Mouse (Mus musculus): ENCODE measurements around the gene Pirt. TPM values are rescaled to one million over a fixed set of nuclear protein-coding genes. Genes with fewer than 3 reads are reported as not detected.

Pirt gene
- polyA plus RNA-seq, 1 experiment from 2014 or later, result 0.12 TPM

DNA sequence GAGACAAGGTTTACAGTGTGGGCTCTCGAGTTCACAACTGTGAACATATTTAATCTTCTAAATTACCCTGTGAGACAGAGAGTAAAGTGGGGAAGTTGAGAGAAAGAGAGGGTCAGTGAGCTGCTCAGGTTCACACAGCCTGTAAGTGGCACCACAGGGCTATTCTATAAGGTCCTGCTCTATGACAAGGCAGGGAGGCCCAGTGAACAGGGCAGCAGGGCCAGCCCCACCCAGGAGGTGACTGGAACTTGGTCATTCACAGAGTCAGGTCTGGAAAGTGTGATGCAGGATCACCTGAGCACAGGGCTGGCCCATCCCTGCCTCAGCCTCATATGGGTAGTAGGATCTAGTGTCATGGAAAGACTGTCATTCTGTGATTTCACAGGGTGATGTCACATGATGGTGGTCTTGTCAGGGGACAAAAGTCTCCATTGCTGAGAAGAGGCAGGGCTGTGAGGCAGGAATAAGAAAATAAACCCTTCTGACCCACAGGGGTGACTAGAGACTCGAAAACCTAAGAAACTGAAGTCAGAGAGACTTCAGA is 33.5 kb downstream of the Pirt start:
- no peak for TF ChIP-seq CTCF (IDR thresholded peaks at IDR 0.05; ENCODE audit: low read depth)
- WGBS, result 60% methylated on average over 2 of the region's 2 CpGs

DNA sequence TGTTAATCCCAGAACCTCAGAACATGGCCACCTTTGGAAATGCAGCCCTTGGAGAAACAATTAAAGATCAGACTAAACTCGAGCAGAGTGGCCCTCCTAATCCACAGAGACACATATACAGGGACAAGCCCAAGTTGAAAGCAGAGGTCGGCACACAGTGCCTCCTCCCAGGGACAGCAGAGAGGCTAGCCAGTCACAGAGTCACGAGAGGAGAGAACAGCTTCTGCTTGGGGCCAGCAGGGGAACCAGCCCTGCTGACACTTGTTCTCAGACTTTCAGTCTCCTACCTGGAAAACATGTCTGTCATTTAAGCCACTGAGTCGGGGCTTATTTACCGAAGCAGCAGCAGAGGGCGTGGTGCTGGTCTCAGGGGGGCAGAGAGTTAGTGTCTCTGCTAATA is 34.7 kb downstream of the Pirt start:
- ATAC-seq (replicated peaks; ENCODE audit: low FRiP score, low read depth), result no peak
- 64% methylated on average over 6 of the region's 6 CpGs for WGBS

More for the DNA sequence above, 33.5 kb downstream of the Pirt start:
- Histone ChIP-seq H3K4me3 (replicated peaks; ENCODE audit: low read depth, low read length) (no peak overlapping the region), H3K4me1 (replicated peaks; ENCODE audit: insufficient read depth, low read length) (no peaks in the 10 kb centered on the region), H3K4me2 (ENCODE audit: low read length) (no peak overlapping the region), H3K36me3 (ENCODE audit: insufficient read depth, low read length) (no peaks in the 10 kb centered on the region), H3K27ac (no peak overlapping the region), H3K27me3 (ENCODE audit: insufficient read depth, low read length) (no peaks in the 10 kb centered on the region), H3K9me3 (replicated peaks; ENCODE audit: low read length) (no peaks in the 10 kb centered on the region), H3K9ac (ENCODE audit: low read depth, low read length) (no peak overlapping the region)
- DNase-seq (ENCODE audit: low spot score), result no peak
- no peak for ATAC-seq (replicated peaks; ENCODE audit: low FRiP score, low read depth)

DNA sequence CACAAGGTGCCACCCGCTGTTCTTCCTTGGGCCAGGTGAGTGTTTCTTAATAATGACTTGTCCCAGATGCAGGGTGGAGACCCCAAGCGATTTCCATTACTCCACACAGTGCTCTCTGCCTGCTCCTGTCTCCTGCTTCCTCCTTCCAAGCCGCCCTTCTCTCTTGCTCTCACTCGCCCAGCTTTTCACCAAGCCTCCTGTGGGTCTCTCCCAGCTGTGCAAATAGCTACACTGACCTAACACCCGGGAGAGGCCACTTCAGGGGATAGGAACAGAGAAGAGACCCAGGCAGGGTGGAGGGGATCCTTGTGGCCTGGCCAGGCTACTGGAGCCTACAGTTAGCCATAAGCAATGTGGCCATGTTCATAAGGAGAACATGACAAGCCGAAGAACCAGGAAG is 35.1 kb downstream of the Pirt start:
- Histone ChIP-seq H3K27ac (no peak overlapping the region), H3K27me3 (ENCODE audit: insufficient read depth, low read length) (no peaks in the 10 kb centered on the region), H3K9ac (ENCODE audit: low read depth, low read length) (no peak overlapping the region), H3K4me2 (ENCODE audit: low read length) (no peak overlapping the region), H3K4me3 (replicated peaks; ENCODE audit: low read depth, low read length) (no peak overlapping the region), H3K9me3 (replicated peaks; ENCODE audit: low read length) (no peaks in the 10 kb centered on the region), H3K4me1 (replicated peaks; ENCODE audit: insufficient read depth, low read length) (no peaks in the 10 kb centered on the region), H3K36me3 (ENCODE audit: insufficient read depth, low read length) (no peaks in the 10 kb centered on the region)
- no peak for TF ChIP-seq CTCF (IDR thresholded peaks at IDR 0.05; ENCODE audit: low read depth)
- ATAC-seq (replicated peaks; ENCODE audit: low FRiP score, low read depth), result no peak
- WGBS, result 70% methylated on average over 6 of the region's 6 CpGs
- DNase-seq (ENCODE audit: low spot score), result no peak

More for the DNA sequence above, 34.7 kb downstream of the Pirt start:
- H3K27ac ChIP-seq, result no peak overlapping the region
- DNase-seq (ENCODE audit: low spot score), result no peak
- no peaks in the 10 kb centered on the region for H3K36me3 ChIP-seq (ENCODE audit: insufficient read depth, low read length)
- no peak overlapping the region for H3K4me2 ChIP-seq (ENCODE audit: low read length)
- no peaks in the 10 kb centered on the region for H3K4me1 ChIP-seq (replicated peaks; ENCODE audit: insufficient read depth, low read length)
- H3K9ac ChIP-seq (ENCODE audit: low read depth, low read length), result no peak overlapping the region
- no peaks in the 10 kb centered on the region for H3K9me3 ChIP-seq (replicated peaks; ENCODE audit: low read length)
- no peaks in the 10 kb centered on the region for H3K27me3 ChIP-seq (ENCODE audit: insufficient read depth, low read length)
- H3K4me3 ChIP-seq (replicated peaks; ENCODE audit: low read depth, low read length), result no peak overlapping the region
- no peak for TF ChIP-seq CTCF (IDR thresholded peaks at IDR 0.05; ENCODE audit: low read depth)

DNA sequence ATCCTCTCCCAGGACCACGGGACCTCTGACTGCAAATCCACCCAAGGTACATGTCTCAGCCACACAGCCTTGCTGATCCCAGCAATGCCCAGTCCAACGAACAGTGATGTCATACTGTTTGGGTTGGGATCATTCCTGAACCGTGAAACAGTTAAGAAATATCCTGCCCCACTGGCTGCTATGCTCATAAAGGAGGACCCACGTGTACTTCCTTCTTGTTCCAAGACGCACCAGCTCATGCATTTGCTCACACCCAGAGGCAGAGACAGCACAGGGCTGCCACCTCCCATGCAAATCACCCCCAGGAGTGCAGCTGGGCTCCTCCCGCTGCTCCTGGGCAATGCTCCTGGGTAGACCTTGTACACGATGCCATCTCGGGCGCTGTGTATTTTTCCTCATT is 44.5 kb downstream of the Pirt start, which contains the start of gene Tmem238l:
Gene Tmem238l, plus strand, starts transcription at position 336 of the 400 bp plus-strand sequence.
- H3K4me3 ChIP-seq (replicated peaks; ENCODE audit: low read depth, low read length), result no peak within 1 kb of the TSS
- no peak within 1 kb of the TSS for H3K9ac ChIP-seq (ENCODE audit: low read depth, low read length)
- no peak for ATAC-seq (replicated peaks; ENCODE audit: low FRiP score, low read depth)
- no peak for TF ChIP-seq CTCF (IDR thresholded peaks at IDR 0.05; ENCODE audit: low read depth)
- no peaks in the 10 kb centered on the region for H3K27me3 ChIP-seq (ENCODE audit: insufficient read depth, low read length)
- no peak within 1 kb of the TSS for H3K4me2 ChIP-seq (ENCODE audit: low read length)
- DNase-seq (ENCODE audit: low spot score), result no peak
- no peaks in the 10 kb centered on the region for H3K36me3 ChIP-seq (ENCODE audit: insufficient read depth, low read length)
- H3K27ac ChIP-seq, result no peak within 1 kb of the TSS
- H3K4me1 ChIP-seq (replicated peaks; ENCODE audit: insufficient read depth, low read length), result no peaks in the 10 kb centered on the region
- 70% methylated on average over 9 of the region's 9 CpGs for WGBS
- no peaks in the 10 kb centered on the region for H3K9me3 ChIP-seq (replicated peaks; ENCODE audit: low read length)

DNA sequence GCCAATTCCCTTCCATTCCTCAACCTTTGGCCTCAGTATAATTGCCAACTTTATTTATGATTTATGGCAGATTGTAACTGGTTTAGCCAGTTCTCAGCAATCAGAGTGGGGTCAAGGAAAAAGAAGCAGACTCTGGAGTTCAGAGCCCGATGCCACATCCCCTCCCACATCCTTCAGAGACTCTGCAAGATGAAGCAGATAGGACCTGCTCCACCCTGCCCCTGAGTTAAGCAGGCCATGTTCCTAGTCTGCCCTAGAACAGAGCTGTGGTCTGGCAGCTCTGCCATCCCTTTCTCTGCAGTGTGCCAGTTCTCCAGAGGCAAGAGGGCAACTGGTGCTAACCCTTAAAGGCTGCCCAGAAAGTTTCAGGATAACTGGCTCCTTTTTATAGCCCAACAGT is 49.0 kb downstream of the Pirt start:
- no peaks in the 10 kb centered on the region for H3K9me3 ChIP-seq (replicated peaks; ENCODE audit: low read length)
- H3K27me3 ChIP-seq (ENCODE audit: insufficient read depth, low read length), result no peaks in the 10 kb centered on the region
- DNase-seq (ENCODE audit: low spot score) (no peak), ATAC-seq (replicated peaks; ENCODE audit: low FRiP score, low read depth) (no peak)
- WGBS, result 39% methylated on average over 1 of the region's 1 CpGs
- no peak overlapping the region for H3K4me2 ChIP-seq (ENCODE audit: low read length)
- H3K4me3 ChIP-seq (replicated peaks; ENCODE audit: low read depth, low read length), result no peak overlapping the region
- H3K36me3 ChIP-seq (ENCODE audit: insufficient read depth, low read length), result no peaks in the 10 kb centered on the region
- TF ChIP-seq CTCF (IDR thresholded peaks at IDR 0.05; ENCODE audit: low read depth), result no peak
- no peaks in the 10 kb centered on the region for H3K4me1 ChIP-seq (replicated peaks; ENCODE audit: insufficient read depth, low read length)
- H3K27ac ChIP-seq, result no peak overlapping the region
- H3K9ac ChIP-seq (ENCODE audit: low read depth, low read length), result no peak overlapping the region

DNA sequence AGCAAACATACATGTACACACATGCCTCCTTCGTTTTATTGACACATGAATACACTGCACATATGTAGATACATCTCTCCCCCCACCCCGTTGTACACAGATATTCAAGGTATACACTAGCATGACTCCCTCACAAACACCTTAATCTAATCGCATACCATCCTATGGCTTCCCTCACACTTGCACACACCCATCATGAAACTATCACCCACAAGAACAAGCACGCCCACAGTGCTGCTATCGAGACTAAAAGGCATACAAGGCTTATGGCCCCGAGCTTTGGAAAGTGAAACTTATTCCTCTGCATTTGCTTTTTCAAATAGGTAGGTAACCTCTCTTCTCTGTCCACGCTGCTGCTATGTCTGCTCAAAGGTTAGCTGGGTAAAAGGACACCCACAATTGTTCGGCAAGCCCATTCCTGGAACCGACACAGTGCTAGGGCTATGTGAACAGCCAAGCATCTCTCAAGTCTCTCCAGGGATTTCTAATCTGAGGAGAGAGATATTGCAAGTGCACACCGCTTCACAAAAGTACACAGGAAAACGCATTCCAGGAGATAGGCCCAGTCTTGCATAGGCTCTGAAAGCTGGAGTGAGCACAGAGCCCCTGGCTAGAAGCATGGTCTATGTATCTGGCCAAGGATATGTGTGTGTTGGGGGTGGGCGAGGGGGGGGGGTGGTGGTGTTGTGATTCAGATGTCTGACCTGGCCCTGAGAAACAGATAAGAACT is 49.8 kb downstream of the Pirt start:
- DNase-seq (ENCODE audit: low spot score), result no peak
- TF ChIP-seq CTCF (IDR thresholded peaks at IDR 0.05; ENCODE audit: low read depth), result no peak
- Histone ChIP-seq H3K4me1 (replicated peaks; ENCODE audit: insufficient read depth, low read length) (no peaks in the 10 kb centered on the region), H3K36me3 (ENCODE audit: insufficient read depth, low read length) (no peaks in the 10 kb centered on the region), H3K9ac (ENCODE audit: low read depth, low read length) (no peak overlapping the region), H3K4me2 (ENCODE audit: low read length) (no peak overlapping the region), H3K27ac (no peak overlapping the region), H3K9me3 (replicated peaks; ENCODE audit: low read length) (no peaks in the 10 kb centered on the region), H3K27me3 (ENCODE audit: insufficient read depth, low read length) (no peaks in the 10 kb centered on the region), H3K4me3 (replicated peaks; ENCODE audit: low read depth, low read length) (no peak overlapping the region)
- WGBS, result 86% methylated on average over 12 of the region's 12 CpGs
- ATAC-seq (replicated peaks; ENCODE audit: low FRiP score, low read depth), result no peak
